8 mouse cellular contexts compared by ENCODE assay signal in the genomic region with DNA sequence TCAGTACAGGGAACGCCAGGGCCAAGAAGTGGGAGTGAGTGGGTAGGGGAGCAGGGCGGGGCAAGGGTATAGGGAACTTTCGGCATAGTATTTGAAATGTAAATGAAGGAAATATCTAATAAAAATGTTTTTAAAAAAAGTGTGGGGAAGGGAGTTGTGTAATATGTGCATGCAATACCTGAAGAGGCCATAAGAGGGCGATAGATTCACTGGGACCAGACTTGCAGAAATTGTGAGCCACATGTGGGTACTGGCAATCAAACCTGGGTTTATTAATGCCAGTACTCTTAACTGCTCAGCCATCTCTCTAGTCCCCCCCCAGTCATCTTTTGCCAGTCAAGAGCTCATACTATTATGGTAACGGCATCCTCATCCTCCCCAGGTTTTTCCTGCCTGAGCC. TPM values are rescaled to one million over a fixed set of nuclear protein-coding genes. Genes with fewer than 3 reads are reported as not detected.
A peak's percentile ranks its signal among the peaks of the same experiment; 100 is the strongest.
DNase-seq lines count a peak whose midpoint lies in the region; ATAC-seq and TF ChIP-seq lines count a peak whose summit lies in the region.

No protein-coding gene starts in this region.

- no peak overlapping the region for H3K4me3 ChIP-seq in left cerebral cortex, adult 2 months
- no peak overlapping the region for H3K4me3 ChIP-seq in bone marrow, adult 2 months (replicated peaks; ENCODE audit: control insufficient read depth, low read depth, low read length)
- H3K4me3 ChIP-seq in intestine, embryonic 15.5 days (replicated peaks) = no peak overlapping the region

- TF ChIP-seq POLR2A in bone marrow, adult 2 months (IDR thresholded peaks at IDR 0.05; ENCODE audit: borderline replicate concordance, control insufficient read depth, low read depth, low read length) = no peak

- 32% methylated on average over 5 of the region's 5 CpGs for WGBS in bone marrow, adult 2 months
- 44% methylated on average over 5 of the region's 5 CpGs for WGBS in intestine, embryonic 15.5 days

- H3K36me3 ChIP-seq in intestine, embryonic 15.5 days = no peaks in the 10 kb centered on the region

- no peak overlapping the region for H3K4me2 ChIP-seq in intestine, embryonic 15.5 days (replicated peaks)

- no peaks in the 10 kb centered on the region for H3K27me3 ChIP-seq in intestine, embryonic 15.5 days (replicated peaks)

- intact Hi-C loops in left cerebral cortex, adult 2 months (cut with DNase I) = no loop called here
- intact Hi-C loops in left cerebral cortex, postnatal 10 days (cut with DNase I) = no loop called here

- DNase-seq in adrenal gland, postnatal 10 days = peak; percentile 39
- no peak for DNase-seq in adrenal gland, adult 8-10 months
- DNase-seq in left cerebral cortex, adult 2 months (ENCODE audit: extremely low spot score in 1 of 2, low spot score in 2 of 2) = no peak
- no peak for DNase-seq in left cerebral cortex, postnatal 10 days (ENCODE audit: extremely low spot score in 1 of 2, low spot score in 2 of 2)
- DNase-seq in kidney, postnatal 36 days = peak; percentile 21 to 49
- peak; percentile 51 for DNase-seq in testis, postnatal 10 days (ENCODE audit: low spot score)

- no peak overlapping the region for H3K9ac ChIP-seq in intestine, embryonic 15.5 days

- peak; percentile 59 for TF ChIP-seq CTCF in left cerebral cortex, adult 2 months (IDR thresholded peaks at IDR 0.05)
- peak; percentile 44 for TF ChIP-seq CTCF in bone marrow, adult 2 months (IDR thresholded peaks at IDR 0.05; ENCODE audit: control insufficient read depth, insufficient read depth, low read length)

- no peak overlapping the region for H3K27ac ChIP-seq in left cerebral cortex, adult 2 months
- no peak overlapping the region for H3K27ac ChIP-seq in bone marrow, adult 2 months (ENCODE audit: control insufficient read depth, insufficient read depth, low read depth, low read length, poor library complexity)
- no peak overlapping the region for H3K27ac ChIP-seq in intestine, embryonic 15.5 days

- ATAC-seq in intestine, embryonic 15.5 days = no peak

- no peaks in the 10 kb centered on the region for H3K9me3 ChIP-seq in intestine, embryonic 15.5 days

- no peaks in the 10 kb centered on the region for H3K4me1 ChIP-seq in bone marrow, adult 2 months (ENCODE audit: control insufficient read depth, insufficient read depth, low read length)
- H3K4me1 ChIP-seq in intestine, embryonic 15.5 days (replicated peaks) = no peaks in the 10 kb centered on the region

RNA-seq across cellular contexts. Expression of gene Hc, which starts 12.4 kb away (rescaled TPM):
- 10 to 100 TPM; 36.3 to 64.6 TPM for total RNA-seq in adrenal gland, postnatal 10 days (2021)
- total RNA-seq in adrenal gland, adult 8-10 months (2022) = under 1 TPM in 3 of 4 experiments, not detected in 1; 0.32 to 0.38 (median 0.35) TPM
- under 1 TPM; 0.37 to 0.45 TPM for total RNA-seq in left cerebral cortex, adult 2 months (2021)
- under 1 TPM; 0.45 to 0.65 TPM for total RNA-seq in left cerebral cortex, postnatal 10 days (2021)
- polyA plus RNA-seq in bone marrow, adult 2 months (2011; ENCODE audit: insufficient read depth, insufficient read length, low replicate concordance, missing spikeins) = 2.3 and 3.9 TPM in 2 replicates
- 0.36 and 0.77 TPM in 2 replicates for polyA plus RNA-seq in intestine, embryonic 15.5 days (2015; fragmentation: Nextera tagmentation; extraction: Ambion mirVana)

RNA-seq across cellular contexts. Expression of gene AI182371, which starts 52.5 kb away (rescaled TPM):
- total RNA-seq in adrenal gland, postnatal 10 days (2021) = 10 to 100 TPM; 18.0 to 41.6 TPM
- total RNA-seq in adrenal gland, adult 8-10 months (2022) = 1 to 10 TPM in 1 of 4 experiments, under 1 TPM in 3; 0.21 to 1.5 (median 0.71) TPM
- total RNA-seq in left cerebral cortex, adult 2 months (2021) = under 1 TPM in 1 of 2 experiments, not detected in 1; 0.21 TPM
- not detected for total RNA-seq in left cerebral cortex, postnatal 10 days (2021)
- 1.1 and 2.4 TPM in 2 replicates for polyA plus RNA-seq in bone marrow, adult 2 months (2011; ENCODE audit: insufficient read depth, insufficient read length, low replicate concordance, missing spikeins)
- 0.64 and 0.70 TPM in 2 replicates for polyA plus RNA-seq in intestine, embryonic 15.5 days (2015; fragmentation: Nextera tagmentation; extraction: Ambion mirVana)

Comparison
In these comparisons a context has a peak if more than half of its experiments do, and no peak if none do; other contexts are left out.
1. DNase-seq: peak in adrenal gland, postnatal 10 days (single experiment), kidney, postnatal 36 days (2 of 2) and testis, postnatal 10 days (single experiment); none in adrenal gland, adult 8-10 months (single experiment), left cerebral cortex, adult 2 months (0 of 2) and left cerebral cortex, postnatal 10 days (0 of 2).
2. RNA of gene Hc, which starts 12.4 kb away (total RNA-seq): 36.3 to 64.6 TPM in adrenal gland, postnatal 10 days; 0.45 to 0.65 TPM in left cerebral cortex, postnatal 10 days, 0.37 to 0.45 TPM in left cerebral cortex, adult 2 months and 0.32 to 0.38 TPM in adrenal gland, adult 8-10 months; every median in the first group is over 10 times any median in the second.
3. RNA of gene AI182371, which starts 52.5 kb away (total RNA-seq): 18.0 to 41.6 TPM in adrenal gland, postnatal 10 days; 0.21 to 1.5 TPM in adrenal gland, adult 8-10 months, 0.21 TPM in left cerebral cortex, adult 2 months and not detected in left cerebral cortex, postnatal 10 days; every median in the first group is over 4 times any median in the second.